Mouse (Mus musculus) E14TG2a.4 (cell line): Measurements from ENCODE around the gene Ncmap.

ENCODE experiments used
- H3K27me3 ChIP-seq: 2 replicates; pipeline ENCODE4 v1.6.1; 2014; ENCODE audit warnings: low read length, control low read depth; ENCODE audit not compliant: insufficient read depth
- H3K36me3 ChIP-seq: 2 replicates; pipeline ENCODE4 v1.6.1; 2014; ENCODE audit warnings: low read length, control low read depth; ENCODE audit not compliant: insufficient read depth
- H3K4me1 ChIP-seq: replicated peaks from 2 replicates; pipeline ENCODE4 v1.6.1; 2014; ENCODE audit warnings: low read depth, low read length, control low read depth
- H3K4me3 ChIP-seq: replicated peaks from 2 replicates; pipeline ENCODE4 v1.5.1; 2014; ENCODE audit warnings: mild to moderate bottlenecking, low read length
- H3K9me3 ChIP-seq: 2 replicates; pipeline ENCODE4 v1.6.1; 2014; ENCODE audit warnings: low read length, control low read depth
- CTCF ChIP-seq: conservative IDR thresholded peaks from 2 replicates; pipeline ENCODE4 v1.5.1; 2014; ENCODE audit warnings: low read length
- NANOG ChIP-seq: IDR thresholded peaks from 2 replicates; pipeline ENCODE4 v1.6.1; 2014; ENCODE audit warnings: borderline replicate concordance, low read length, mixed read lengths
- POU5F1 ChIP-seq: IDR thresholded peaks from 2 replicates; pipeline ENCODE4 v1.6.1; 2014; ENCODE audit warnings: low read length, borderline replicate concordance

The Ncmap gene

DNA sequence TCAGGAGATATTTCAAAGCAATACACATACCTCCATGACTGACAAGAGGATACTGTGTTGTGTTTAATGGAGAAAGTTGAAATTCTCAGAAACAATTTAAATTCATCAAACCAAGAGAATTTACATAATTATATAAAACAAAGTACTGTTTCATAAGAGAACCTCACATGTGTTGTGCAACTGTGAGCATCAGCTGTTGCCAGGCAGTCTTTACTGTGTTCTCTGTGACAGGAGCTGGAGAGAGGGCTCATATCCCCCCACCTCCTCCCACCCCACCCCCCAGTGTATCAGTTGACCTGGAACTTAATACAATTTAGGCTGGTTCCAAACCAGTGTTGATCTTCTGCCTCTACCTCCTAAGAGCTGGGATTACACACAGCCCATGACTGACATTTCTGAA lies 72.0 kb downstream of the Ncmap start:
- Histone ChIP-seq H3K4me3 (no peak overlapping the region), H3K4me1 (peaks cover 23% of the 10 kb centered on the region), H3K27me3 (no peaks in the 10 kb centered on the region), H3K9me3 (no peaks in the 10 kb centered on the region), H3K36me3 (peaks cover 100% of the 10 kb centered on the region)
- no peak for TF ChIP-seq NANOG
- no peak for TF ChIP-seq CTCF
- no peak for TF ChIP-seq POU5F1

DNA sequence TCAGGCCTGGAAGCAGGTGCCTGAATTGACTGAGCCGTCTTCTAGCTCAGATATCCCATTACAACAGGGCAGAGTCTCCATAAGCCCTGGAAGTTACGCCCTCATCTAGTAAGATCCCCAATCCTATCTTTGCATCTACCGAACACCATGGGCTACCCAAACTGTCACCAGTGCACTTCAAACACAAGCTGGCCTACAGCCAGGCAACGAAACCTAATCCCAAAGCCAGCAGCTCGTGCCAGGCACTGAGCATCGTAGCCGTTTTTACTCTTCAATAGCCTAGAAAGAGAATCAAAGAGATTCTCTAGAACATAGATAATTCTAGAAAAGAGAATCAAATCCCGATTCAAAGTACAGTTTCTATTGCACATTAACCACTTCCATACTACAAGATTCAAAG lies 75.0 kb downstream of the Ncmap start:
- Histone ChIP-seq H3K27me3 (no peaks in the 10 kb centered on the region), H3K9me3 (no peaks in the 10 kb centered on the region), H3K36me3 (peaks cover 99% of the 10 kb centered on the region), H3K4me1 (peaks cover 23% of the 10 kb centered on the region), H3K4me3 (no peak overlapping the region)
- no peak for TF ChIP-seq CTCF
- TF ChIP-seq NANOG = no peak
- TF ChIP-seq POU5F1 = no peak
